Mouse (Mus musculus): ENCODE measurements around the gene Pdcd5. TPM values are rescaled to one million over a fixed set of nuclear protein-coding genes. Genes with fewer than 3 reads are reported as not detected.

The Pdcd5 gene
- polyA plus RNA-seq, 1 experiment from 2014 or later, result 323 TPM

GRCm38 (mm10) chr7:35599492-35599891 lies 47.8 kb downstream of the Pdcd5 start:
- Histone ChIP-seq H3K9ac (ENCODE audit: low read depth, low read length) (no peak overlapping the region), H3K27ac (ENCODE audit: low read depth, low read length) (no peak overlapping the region), H3K36me3 (ENCODE audit: control insufficient read depth, insufficient read depth, low read length) (peaks cover 13% of the 10 kb centered on the region), H3K4me1 (ENCODE audit: control insufficient read depth, insufficient read depth, low read length) (no peaks in the 10 kb centered on the region), H3K4me2 (no peak overlapping the region), H3K9me3 (replicated peaks; ENCODE audit: control insufficient read depth, low read length) (no peaks in the 10 kb centered on the region), H3K27me3 (ENCODE audit: control insufficient read depth, insufficient read depth, low read length) (no peaks in the 10 kb centered on the region), H3K4me3 (ENCODE audit: low read depth, low read length) (no peak overlapping the region)
- 90% methylated on average over 9 of the region's 9 CpGs for WGBS (ENCODE audit: insufficient replicate concordance)
- no peak for ATAC-seq (replicated peaks; ENCODE audit: insufficient number of reproducible peaks, low FRiP score, low TSS enrichment)

GRCm38 (mm10) chr7:35594311-35594710 lies 53.0 kb downstream of the Pdcd5 start:
- H3K4me3 ChIP-seq (ENCODE audit: low read depth, low read length), result no peak overlapping the region
- H3K36me3 ChIP-seq (ENCODE audit: control insufficient read depth, insufficient read depth, low read length), result peaks cover 17% of the 10 kb centered on the region
- no peak for ATAC-seq (replicated peaks; ENCODE audit: insufficient number of reproducible peaks, low FRiP score, low TSS enrichment)
- no peak overlapping the region for H3K4me2 ChIP-seq
- H3K27ac ChIP-seq (ENCODE audit: low read depth, low read length), result no peak overlapping the region
- no peaks in the 10 kb centered on the region for H3K4me1 ChIP-seq (ENCODE audit: control insufficient read depth, insufficient read depth, low read length)
- H3K9ac ChIP-seq (ENCODE audit: low read depth, low read length), result no peak overlapping the region
- no peaks in the 10 kb centered on the region for H3K27me3 ChIP-seq (ENCODE audit: control insufficient read depth, insufficient read depth, low read length)
- no peaks in the 10 kb centered on the region for H3K9me3 ChIP-seq (replicated peaks; ENCODE audit: control insufficient read depth, low read length)
- 84% methylated on average over 5 of the region's 5 CpGs for WGBS (ENCODE audit: insufficient replicate concordance)

Other genes starting within 250 kb of the Pdcd5 start
- 0.66 and 1.7 TPM in 2 replicates for gene Slc7a9, start 198.7 kb downstream of the Pdcd5 start, polyA plus RNA-seq (2014; fragmentation: Nextera tagmentation; extraction: Ambion mirVana)
- 0.42 and 0.67 TPM in 2 replicates for gene Tdrd12, start 109.8 kb downstream of the Pdcd5 start, polyA plus RNA-seq (2014; fragmentation: Nextera tagmentation; extraction: Ambion mirVana)
- gene Nudt19, start 91.2 kb downstream of the Pdcd5 start, polyA plus RNA-seq (2014; fragmentation: Nextera tagmentation; extraction: Ambion mirVana), result 90.4 and 99.8 TPM in 2 replicates
- 1.0 and 1.7 TPM in 2 replicates for gene Rgs9bp, start 61.9 kb downstream of the Pdcd5 start, polyA plus RNA-seq (2014; fragmentation: Nextera tagmentation; extraction: Ambion mirVana)
- gene Ankrd27, start 61.3 kb downstream of the Pdcd5 start, polyA plus RNA-seq (2014; fragmentation: Nextera tagmentation; extraction: Ambion mirVana), result 15.5 and 18.8 TPM in 2 replicates
- 15.9 and 17.9 TPM in 2 replicates for gene Dpy19l3, start 106.9 kb upstream of the Pdcd5 start, polyA plus RNA-seq (2014; fragmentation: Nextera tagmentation; extraction: Ambion mirVana)
- gene Zfp507, start 155.5 kb upstream of the Pdcd5 start, polyA plus RNA-seq (2014; fragmentation: Nextera tagmentation; extraction: Ambion mirVana), result 11.6 and 14.4 TPM in 2 replicates